27 mouse cellular contexts compared by ENCODE assay signal in the genomic region with DNA sequence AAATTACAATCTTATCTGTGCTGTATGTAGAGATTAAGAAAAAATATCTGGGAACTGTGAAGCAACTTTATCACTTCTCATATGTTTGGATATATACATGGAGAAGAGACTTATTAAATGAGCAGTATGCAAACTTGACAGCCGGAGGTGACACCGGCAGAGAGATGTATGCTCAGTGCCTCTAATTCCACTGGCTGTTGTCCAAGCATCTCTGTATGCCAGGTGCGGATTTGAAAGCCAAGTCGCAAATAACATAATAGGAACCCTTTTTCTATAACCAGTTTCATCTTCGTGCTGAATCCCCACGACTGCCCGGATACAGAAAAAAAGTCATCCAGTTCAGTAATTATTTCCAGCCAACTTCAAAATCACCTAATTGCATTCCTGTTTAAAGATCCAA. TPM values are rescaled to one million over a fixed set of nuclear protein-coding genes. Genes with fewer than 3 reads are reported as not detected.
DNase-seq lines count a peak whose midpoint lies in the region; ATAC-seq lines count a peak whose summit lies in the region.
"Had no signal": no experiment of that assay in that cellular context is flagged by ENCODE, and none has a peak within 500 bp of the region (broad histone marks: within the 10 kb centered on the region; RNA-seq: fewer than 3 reads in every experiment).

No protein-coding gene starts in this region.

- peak; percentile 55 for DNase-seq in forebrain, embryonic 14.5 days (ENCODE audit: low spot score)
- peak; percentile 13 for DNase-seq in Muller cell, postnatal 12 days (ENCODE audit: inconsistent ontology term)
- peak; percentile 24 for DNase-seq in cerebellum, adult 11-12 months
- peak; percentile 75 to 77 for DNase-seq in cerebellum, postnatal 10 days
- no peak for DNase-seq in spleen, postnatal 4 days (ENCODE audit: low spot score in 2 of 2)
- no peak for DNase-seq in B cell, adult 2 months
- DNase-seq in kidney, postnatal 25 days, result no peak
- DNase-seq: adrenal gland, postnatal 36 days; embryo, embryonic 11 days; gastrocnemius, postnatal 36 days; heart, adult 2 months; kidney, adult 2 months; kidney, postnatal 10 days; liver, postnatal 0 days; lung, postnatal 10 days; retina, postnatal 1 day; right cerebral cortex, postnatal 25 days; spleen, adult 18-20 months; thymus, postnatal 14 days had no signal

- no peak overlapping the region for H3K9ac ChIP-seq in forebrain, embryonic 14.5 days (ENCODE audit: low read length)
- H3K9ac ChIP-seq in forebrain, embryonic 16.5 days (replicated peaks; ENCODE audit: low read depth, low read length), result no peak overlapping the region
- H3K9ac ChIP-seq: hindbrain, embryonic 13.5 days; limb, embryonic 12.5 days; liver, postnatal 0 days; midbrain, embryonic 12.5 days; neural tube, embryonic 12.5 days had no signal

- no peak overlapping the region for H3K4me3 ChIP-seq in forebrain, embryonic 14.5 days (ENCODE audit: low read depth, low read length)
- H3K4me3 ChIP-seq in forebrain, embryonic 16.5 days (replicated peaks; ENCODE audit: low read length), result no peak overlapping the region
- H3K4me3 ChIP-seq: forebrain, embryonic 10.5 days; heart, adult 2 months; hindbrain, embryonic 13.5 days; limb, embryonic 12.5 days; midbrain, embryonic 12.5 days; neural tube, embryonic 12.5 days had no signal

- H3K9me3 ChIP-seq in forebrain, embryonic 14.5 days (replicated peaks; ENCODE audit: control insufficient read depth, low read length), result no peaks in the 10 kb centered on the region
- H3K9me3 ChIP-seq in forebrain, embryonic 16.5 days (ENCODE audit: control insufficient read depth, low read length), result no peaks in the 10 kb centered on the region
- H3K9me3 ChIP-seq: forebrain, embryonic 10.5 days; hindbrain, embryonic 13.5 days; limb, embryonic 12.5 days; midbrain, embryonic 12.5 days; neural tube, embryonic 12.5 days had no signal

- ATAC-seq in forebrain, embryonic 14.5 days, result no peak
- ATAC-seq in forebrain, embryonic 16.5 days, result no peak
- ATAC-seq: liver, postnatal 0 days; Patski had no signal

- no peak overlapping the region for H3K27ac ChIP-seq in forebrain, embryonic 14.5 days (ENCODE audit: low read depth, low read length)
- no peak overlapping the region for H3K27ac ChIP-seq in forebrain, embryonic 16.5 days (ENCODE audit: low read length)
- H3K27ac ChIP-seq: forebrain, embryonic 10.5 days; heart, adult 2 months; hindbrain, embryonic 13.5 days; limb, embryonic 12.5 days; midbrain, embryonic 12.5 days; neural tube, embryonic 12.5 days had no signal

- WGBS in forebrain, embryonic 14.5 days, result 49% methylated on average over 7 of the region's 7 CpGs
- 51% methylated on average over 7 of the region's 7 CpGs for WGBS in forebrain, embryonic 16.5 days

- H3K4me2 ChIP-seq in forebrain, embryonic 14.5 days (ENCODE audit: low read length), result no peak overlapping the region
- H3K4me2 ChIP-seq in forebrain, embryonic 16.5 days (ENCODE audit: low read length), result no peak overlapping the region
- H3K4me2 ChIP-seq: hindbrain, embryonic 13.5 days; limb, embryonic 12.5 days; liver, embryonic 11.5 days; midbrain, embryonic 12.5 days; neural tube, embryonic 12.5 days had no signal

- H3K36me3 ChIP-seq in forebrain, embryonic 14.5 days (ENCODE audit: control insufficient read depth, insufficient read depth, low read length), result no peaks in the 10 kb centered on the region
- no peaks in the 10 kb centered on the region for H3K36me3 ChIP-seq in forebrain, embryonic 16.5 days (ENCODE audit: control insufficient read depth, insufficient read depth)
- H3K36me3 ChIP-seq: forebrain, embryonic 10.5 days; hindbrain, embryonic 13.5 days; limb, embryonic 12.5 days; midbrain, embryonic 12.5 days; neural tube, embryonic 12.5 days had no signal

- H3K4me1 ChIP-seq in forebrain, embryonic 14.5 days (ENCODE audit: control insufficient read depth, insufficient read depth, low read length), result no peaks in the 10 kb centered on the region
- H3K4me1 ChIP-seq in forebrain, embryonic 16.5 days (replicated peaks; ENCODE audit: control insufficient read depth, insufficient read depth, low read length), result no peaks in the 10 kb centered on the region
- H3K4me1 ChIP-seq: forebrain, embryonic 10.5 days; hindbrain, embryonic 13.5 days; limb, embryonic 12.5 days; midbrain, embryonic 12.5 days; neural tube, embryonic 12.5 days had no signal

- no peaks in the 10 kb centered on the region for H3K27me3 ChIP-seq in forebrain, embryonic 14.5 days (replicated peaks; ENCODE audit: control insufficient read depth, insufficient read depth, low read length)
- H3K27me3 ChIP-seq in forebrain, embryonic 16.5 days (replicated peaks; ENCODE audit: control insufficient read depth, insufficient read depth, low read length), result no peaks in the 10 kb centered on the region
- H3K27me3 ChIP-seq: hindbrain, embryonic 13.5 days; limb, embryonic 12.5 days; midbrain, embryonic 12.5 days; neural tube, embryonic 12.5 days had no signal

RNA-seq across cellular contexts. Expression of gene Ift57, which starts 34.4 kb away (rescaled TPM):
- polyA plus RNA-seq in forebrain, embryonic 14.5 days (2014; fragmentation: Nextera tagmentation; extraction: Ambion mirVana), result 36.6 and 38.1 TPM in 2 replicates
- 44.2 and 45.1 TPM in 2 replicates for polyA plus RNA-seq in forebrain, embryonic 16.5 days (2015; fragmentation: Nextera tagmentation; extraction: Ambion mirVana)

Comparison
In these comparisons a context has a peak if more than half of its experiments do, and no peak if none do; other contexts are left out.
1. DNase-seq: peak in forebrain, embryonic 14.5 days (single experiment), Muller cell, postnatal 12 days (single experiment), cerebellum, adult 11-12 months (single experiment) and cerebellum, postnatal 10 days (2 of 2); none in spleen, postnatal 4 days (0 of 2), B cell, adult 2 months (0 of 2) and kidney, postnatal 25 days (0 of 2).